Mouse (Mus musculus) kidney, embryonic 15.5 days (tissue): Measurements from ENCODE around the gene Hist3h2ba. TPM values are rescaled to one million over a fixed set of nuclear protein-coding genes. Genes with fewer than 3 reads are reported as not detected.

ENCODE experiments used
- ATAC-seq: fragments of 200-750 bp; cut with Nextera tagmentation; replicated peaks from 2 replicates; pipeline ENCODE4 v1.8.0; 2017; ENCODE audit warnings: moderate TSS enrichment; ENCODE audit not compliant: low FRiP score
- H3K27ac ChIP-seq: fragments of 300-500 bp; sonication (generic); 2 replicates; pipeline ENCODE4 v1.5.1; 2015; ENCODE audit warnings: mild to moderate bottlenecking, inconsistent platforms
- H3K27me3 ChIP-seq: fragments of 300-500 bp; sonication (generic); 2 replicates; pipeline ENCODE4 v1.6.1; 2015; ENCODE audit warnings: inconsistent platforms
- H3K36me3 ChIP-seq: fragments of 300-500 bp; sonication (generic); 2 replicates; pipeline ENCODE4 v1.6.1; 2015; ENCODE audit warnings: inconsistent platforms
- H3K4me1 ChIP-seq: fragments of 300-500 bp; sonication (generic); 2 replicates; pipeline ENCODE4 v1.6.1; 2015; ENCODE audit warnings: inconsistent platforms
- H3K4me2 ChIP-seq: fragments of 300-500 bp; sonication (generic); 2 replicates; pipeline ENCODE4 v1.6.1; 2015; ENCODE audit warnings: moderate library complexity, mild to moderate bottlenecking, inconsistent platforms
- H3K4me3 ChIP-seq: fragments of 300-500 bp; sonication (generic); replicated peaks from 2 replicates; pipeline ENCODE4 v1.5.1; 2015; ENCODE audit warnings: mild to moderate bottlenecking, inconsistent platforms
- H3K9ac ChIP-seq: fragments of 300-500 bp; sonication (generic); 2 replicates; pipeline ENCODE4 v1.6.1; 2015; ENCODE audit warnings: mild to moderate bottlenecking, inconsistent platforms
- H3K9me3 ChIP-seq: fragments of 300-500 bp; sonication (generic); replicated peaks from 2 replicates; pipeline ENCODE4 v1.6.1; 2016; ENCODE audit warnings: inconsistent platforms
- WGBS: fragments of 180-500 bp; shearing (Covaris S2); methylation state at CpG from one replicate; pipeline ENCODE4 v1.1.7; 2015; ENCODE audit warnings: mixed read lengths; 5-methylcytosine and 5-hydroxymethylcytosine counted together
- polyA plus RNA-seq: library from polyadenylated mRNA; unstranded; fragments of >200 nt; fragmentation: Nextera tagmentation; extraction: Ambion mirVana; gene quantifications from 2 replicates; pipeline ENCODE4 v1.2.1, GENCODE M21; 2015

Gene Hist3h2ba
- polyA plus RNA-seq, 1 experiment from 2014 or later = 82.0 TPM

- peaks cover 55% of the 10 kb centered on the region for H3K36me3 ChIP-seq
- no peak overlapping the region for H3K9ac ChIP-seq
- WGBS = 87% methylated on average over 18 of the region's 18 CpGs
- H3K27ac ChIP-seq = no peak overlapping the region
- ATAC-seq = no peak
- peaks cover 37% of the 10 kb centered on the region for H3K4me1 ChIP-seq
- no peak overlapping the region for H3K4me2 ChIP-seq
- H3K4me3 ChIP-seq = no peak overlapping the region
- H3K27me3 ChIP-seq = no peaks in the 10 kb centered on the region
- H3K9me3 ChIP-seq = no peaks in the 10 kb centered on the region
These were observed 33.9 kb downstream of the Hist3h2ba start for GRCm38 (mm10) chr11:58982471-58983097.

- H3K36me3 ChIP-seq = peaks cover 67% of the 10 kb centered on the region
- no peak overlapping the region for H3K4me3 ChIP-seq
- no peak overlapping the region for H3K27ac ChIP-seq
- ATAC-seq = no peak
- H3K9me3 ChIP-seq = no peaks in the 10 kb centered on the region
- 92% methylated on average over 6 of the region's 6 CpGs for WGBS
- H3K4me1 ChIP-seq = peaks cover 33% of the 10 kb centered on the region
- no peaks in the 10 kb centered on the region for H3K27me3 ChIP-seq
- no peak overlapping the region for H3K9ac ChIP-seq
- no peak overlapping the region for H3K4me2 ChIP-seq
These were observed 35.1 kb downstream of the Hist3h2ba start for GRCm38 (mm10) chr11:58983691-58984341.

- ATAC-seq = no peak
- Histone ChIP-seq H3K4me1 (peaks cover 25% of the 10 kb centered on the region), H3K4me3 (no peak overlapping the region), H3K27ac (no peak overlapping the region), H3K9me3 (no peaks in the 10 kb centered on the region), H3K36me3 (peaks cover 75% of the 10 kb centered on the region), H3K9ac (no peak overlapping the region), H3K4me2 (no peak overlapping the region), H3K27me3 (no peaks in the 10 kb centered on the region)
- 96% methylated on average over 7 of the region's 7 CpGs for WGBS
These were observed 35.9 kb downstream of the Hist3h2ba start for GRCm38 (mm10) chr11:58984657-58985056.

- H3K9ac ChIP-seq = no peak overlapping the region
- no peak overlapping the region for H3K4me3 ChIP-seq
- H3K27me3 ChIP-seq = no peaks in the 10 kb centered on the region
- H3K36me3 ChIP-seq = peaks cover 83% of the 10 kb centered on the region
- no peak overlapping the region for H3K27ac ChIP-seq
- H3K4me2 ChIP-seq = no peak overlapping the region
- 88% methylated on average over 3 of the region's 3 CpGs for WGBS
- ATAC-seq = no peak
- no peaks in the 10 kb centered on the region for H3K9me3 ChIP-seq
- H3K4me1 ChIP-seq = peaks cover 17% of the 10 kb centered on the region
These were observed 36.7 kb downstream of the Hist3h2ba start for GRCm38 (mm10) chr11:58985299-58985917.

GRCm38 (mm10) chr11:58989166-58989565 lies 40.4 kb downstream of the Hist3h2ba start:
- no peak for ATAC-seq
- no peak overlapping the region for H3K9ac ChIP-seq
- no peak overlapping the region for H3K4me3 ChIP-seq
- 95% methylated on average over 4 of the region's 4 CpGs for WGBS
- no peak overlapping the region for H3K27ac ChIP-seq
- no peaks in the 10 kb centered on the region for H3K9me3 ChIP-seq
- no peak overlapping the region for H3K4me2 ChIP-seq
- peaks cover 69% of the 10 kb centered on the region for H3K36me3 ChIP-seq
- H3K27me3 ChIP-seq = peaks cover 10% of the 10 kb centered on the region
- H3K4me1 ChIP-seq = peaks cover 1% of the 10 kb centered on the region

GRCm38 (mm10) chr11:58990141-58990540 lies 41.4 kb downstream of the Hist3h2ba start:
- Histone ChIP-seq H3K4me2 (no peak overlapping the region), H3K4me1 (peaks cover 7% of the 10 kb centered on the region), H3K36me3 (peaks cover 59% of the 10 kb centered on the region), H3K4me3 (no peak overlapping the region), H3K9ac (no peak overlapping the region), H3K27me3 (peaks cover 20% of the 10 kb centered on the region), H3K27ac (no peak overlapping the region), H3K9me3 (no peaks in the 10 kb centered on the region)
- no peak for ATAC-seq
- WGBS = 90% methylated on average over 17 of the region's 17 CpGs

GRCm38 (mm10) chr11:58990794-58991193 lies 42.1 kb downstream of the Hist3h2ba start:
- Histone ChIP-seq H3K9me3 (no peaks in the 10 kb centered on the region), H3K27ac (no peak overlapping the region), H3K4me1 (peaks cover 7% of the 10 kb centered on the region), H3K4me3 (no peak overlapping the region), H3K27me3 (peaks cover 25% of the 10 kb centered on the region), H3K9ac (no peak overlapping the region), H3K4me2 (no peak overlapping the region), H3K36me3 (peaks cover 53% of the 10 kb centered on the region)
- WGBS = 88% methylated on average over 9 of the region's 9 CpGs
- ATAC-seq = no peak

- no peaks in the 10 kb centered on the region for H3K9me3 ChIP-seq
- no peak overlapping the region for H3K27ac ChIP-seq
- peaks cover 7% of the 10 kb centered on the region for H3K4me1 ChIP-seq
- H3K9ac ChIP-seq = no peak overlapping the region
- peaks cover 41% of the 10 kb centered on the region for H3K36me3 ChIP-seq
- 80% methylated on average over 3 of the region's 3 CpGs for WGBS
- H3K4me2 ChIP-seq = no peak overlapping the region
- H3K27me3 ChIP-seq = peaks cover 25% of the 10 kb centered on the region
- H3K4me3 ChIP-seq = no peak overlapping the region
- ATAC-seq = no peak
These were observed 43.2 kb downstream of the Hist3h2ba start for GRCm38 (mm10) chr11:58991911-58992310.

- no peak for ATAC-seq
- no peaks in the 10 kb centered on the region for H3K9me3 ChIP-seq
- H3K4me1 ChIP-seq = peaks cover 7% of the 10 kb centered on the region
- peaks cover 29% of the 10 kb centered on the region for H3K36me3 ChIP-seq
- no peak overlapping the region for H3K27ac ChIP-seq
- WGBS = 73% methylated on average over 6 of the region's 6 CpGs
- H3K4me3 ChIP-seq = no peak overlapping the region
- no peak overlapping the region for H3K9ac ChIP-seq
- H3K4me2 ChIP-seq = no peak overlapping the region
- peaks cover 25% of the 10 kb centered on the region for H3K27me3 ChIP-seq
These were observed 44.5 kb downstream of the Hist3h2ba start for GRCm38 (mm10) chr11:58993091-58993670.

GRCm38 (mm10) chr11:58994337-58994826 lies 45.7 kb downstream of the Hist3h2ba start:
- peak overlapping the region; percentile 80 for H3K4me2 ChIP-seq
- H3K9me3 ChIP-seq = no peaks in the 10 kb centered on the region
- 0 out of 2 replicates have a peak overlapping the region, but pooled peaks have one; percentile 33 for H3K9ac ChIP-seq
- peak overlapping the region; percentile 46 for H3K4me3 ChIP-seq
- 1% methylated on average over 30 of the region's 35 CpGs for WGBS
- H3K4me1 ChIP-seq = peaks cover 13% of the 10 kb centered on the region
- H3K27me3 ChIP-seq = peaks cover 25% of the 10 kb centered on the region
- H3K27ac ChIP-seq = no peak overlapping the region
- H3K36me3 ChIP-seq = peaks cover 17% of the 10 kb centered on the region
- peak; percentile 90 for ATAC-seq

- peak overlapping the region; percentile 46; the same call in 1 of the 2 replicates for H3K4me3 ChIP-seq
- 73% methylated on average over 9 of the region's 9 CpGs for WGBS
- ATAC-seq = no peak
- 0 out of 2 replicates have a peak overlapping the region, but pooled peaks have one; percentile 15 for H3K9ac ChIP-seq
- peaks cover 13% of the 10 kb centered on the region for H3K4me1 ChIP-seq
- H3K36me3 ChIP-seq = peaks cover 8% of the 10 kb centered on the region
- H3K9me3 ChIP-seq = no peaks in the 10 kb centered on the region
- H3K27me3 ChIP-seq = peaks cover 25% of the 10 kb centered on the region
- H3K27ac ChIP-seq = no peak overlapping the region
- peak overlapping the region; percentile 80 for H3K4me2 ChIP-seq
These were observed 46.5 kb downstream of the Hist3h2ba start for GRCm38 (mm10) chr11:58995061-58995806.
